Mouse (Mus musculus): Measurements from ENCODE around the gene Bach2. TPM values are rescaled to one million over a fixed set of nuclear protein-coding genes. Genes with fewer than 3 reads are reported as not detected.

Gene Bach2
- polyA plus RNA-seq, 1 experiment from 2014 or later, result 6.7 TPM

DNA sequence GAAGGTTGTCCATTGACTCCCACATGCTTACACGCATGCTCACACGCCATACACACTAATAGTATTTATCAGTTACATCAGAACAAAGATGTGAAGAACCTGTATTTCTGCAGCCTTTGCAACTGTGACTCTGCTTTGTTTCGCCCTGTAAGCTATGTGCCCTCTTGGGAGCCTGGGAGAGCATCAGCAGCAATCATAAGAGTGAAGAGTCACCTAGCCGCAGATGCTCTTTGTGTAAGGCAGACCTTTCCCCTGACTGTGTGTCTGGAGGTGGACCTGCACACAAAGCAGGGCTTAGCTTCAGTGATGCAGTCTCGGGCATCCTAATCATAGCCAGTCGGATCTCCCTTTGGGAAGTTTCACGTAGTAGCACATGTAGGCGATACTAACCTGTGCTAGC lies 243.5 kb downstream of the Bach2 start:
- H3K27me3 ChIP-seq (replicated peaks; ENCODE audit: control insufficient read depth, insufficient read depth, low read length), result no peaks in the 10 kb centered on the region
- H3K9me3 ChIP-seq (ENCODE audit: control insufficient read depth, low read length), result no peaks in the 10 kb centered on the region
- no peaks in the 10 kb centered on the region for H3K36me3 ChIP-seq (ENCODE audit: control insufficient read depth, insufficient read depth, low read length)
- no peak overlapping the region for H3K4me3 ChIP-seq (ENCODE audit: low read depth, low read length)
- peaks cover 12% of the 10 kb centered on the region for H3K4me1 ChIP-seq (replicated peaks; ENCODE audit: control insufficient read depth, insufficient read depth, low read length)
- no peak for ATAC-seq (replicated peaks; ENCODE audit: low FRiP score, low TSS enrichment, low read depth)
- DNase-seq (ENCODE audit: low spot score), result no peak
- no peak overlapping the region for H3K4me2 ChIP-seq (ENCODE audit: low read length)
- H3K9ac ChIP-seq (ENCODE audit: low read length), result no peak overlapping the region
- no peak overlapping the region for H3K27ac ChIP-seq (ENCODE audit: low read depth)
- WGBS, result 84% methylated on average over 8 of the region's 8 CpGs

DNA sequence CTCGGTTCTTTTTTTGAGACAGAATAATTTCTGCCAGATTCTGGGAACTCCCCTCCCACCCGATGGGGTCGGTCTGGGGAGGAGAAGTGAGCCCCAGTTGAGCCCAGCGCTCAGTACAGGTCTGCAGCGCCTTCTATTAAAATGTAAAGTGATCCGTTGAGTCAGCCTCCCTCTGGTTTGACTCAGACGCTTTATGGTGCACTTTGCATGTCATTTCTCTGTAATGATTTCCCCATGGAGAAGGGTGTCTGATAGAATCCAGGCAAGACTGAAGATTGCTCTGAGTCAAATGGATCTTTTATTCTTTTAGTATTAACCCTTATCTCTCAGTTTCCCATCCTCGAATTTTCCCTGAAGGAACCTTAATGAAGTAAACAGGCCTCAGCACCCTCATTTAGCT lies 244.3 kb downstream of the Bach2 start:
- DNase-seq (ENCODE audit: low spot score), result no peak
- Histone ChIP-seq H3K4me3 (ENCODE audit: low read depth, low read length) (no peak overlapping the region), H3K9me3 (ENCODE audit: control insufficient read depth, low read length) (no peaks in the 10 kb centered on the region), H3K4me2 (ENCODE audit: low read length) (no peak overlapping the region), H3K9ac (ENCODE audit: low read length) (no peak overlapping the region), H3K27ac (ENCODE audit: low read depth) (no peak overlapping the region), H3K4me1 (replicated peaks; ENCODE audit: control insufficient read depth, insufficient read depth, low read length) (peaks cover 14% of the 10 kb centered on the region), H3K36me3 (ENCODE audit: control insufficient read depth, insufficient read depth, low read length) (no peaks in the 10 kb centered on the region), H3K27me3 (replicated peaks; ENCODE audit: control insufficient read depth, insufficient read depth, low read length) (no peaks in the 10 kb centered on the region)
- 20% methylated on average over 8 of the region's 8 CpGs for WGBS
- ATAC-seq (replicated peaks; ENCODE audit: low FRiP score, low TSS enrichment, low read depth), result no peak

DNA sequence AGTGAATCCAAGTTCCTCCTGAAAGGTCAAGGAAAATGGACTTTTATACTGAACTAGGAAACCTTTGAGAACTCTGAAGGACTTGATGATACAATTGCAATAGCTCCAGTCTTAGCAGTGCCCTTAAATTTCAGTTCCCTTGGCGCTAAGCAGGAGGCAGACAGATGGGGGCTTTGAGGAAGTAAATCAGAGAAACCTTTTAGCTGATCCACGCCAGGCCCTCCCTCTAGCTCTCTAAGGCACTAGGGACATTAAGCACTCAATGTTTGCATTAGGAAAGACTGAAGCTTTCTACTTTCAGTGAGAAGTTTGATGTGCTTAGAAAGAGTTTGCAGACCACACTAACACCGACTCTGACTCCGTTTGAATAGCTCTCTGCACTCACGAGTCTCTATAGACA lies 247.2 kb downstream of the Bach2 start:
- Histone ChIP-seq H3K9me3 (ENCODE audit: control insufficient read depth, low read length) (no peaks in the 10 kb centered on the region), H3K36me3 (ENCODE audit: control insufficient read depth, insufficient read depth, low read length) (no peaks in the 10 kb centered on the region), H3K27me3 (replicated peaks; ENCODE audit: control insufficient read depth, insufficient read depth, low read length) (no peaks in the 10 kb centered on the region), H3K4me3 (ENCODE audit: low read depth, low read length) (no peak overlapping the region), H3K27ac (ENCODE audit: low read depth) (0 out of 2 replicates have a peak overlapping the region, but pooled peaks have one; percentile 69), H3K4me2 (ENCODE audit: low read length) (peak overlapping the region; percentile 18; the same call in 1 of the 2 replicates), H3K4me1 (replicated peaks; ENCODE audit: control insufficient read depth, insufficient read depth, low read length) (peaks cover 14% of the 10 kb centered on the region), H3K9ac (ENCODE audit: low read length) (no peak overlapping the region)
- no peak for ATAC-seq (replicated peaks; ENCODE audit: low FRiP score, low TSS enrichment, low read depth)
- no peak for DNase-seq (ENCODE audit: low spot score)
- 14% methylated on average over 5 of the region's 5 CpGs for WGBS

DNA sequence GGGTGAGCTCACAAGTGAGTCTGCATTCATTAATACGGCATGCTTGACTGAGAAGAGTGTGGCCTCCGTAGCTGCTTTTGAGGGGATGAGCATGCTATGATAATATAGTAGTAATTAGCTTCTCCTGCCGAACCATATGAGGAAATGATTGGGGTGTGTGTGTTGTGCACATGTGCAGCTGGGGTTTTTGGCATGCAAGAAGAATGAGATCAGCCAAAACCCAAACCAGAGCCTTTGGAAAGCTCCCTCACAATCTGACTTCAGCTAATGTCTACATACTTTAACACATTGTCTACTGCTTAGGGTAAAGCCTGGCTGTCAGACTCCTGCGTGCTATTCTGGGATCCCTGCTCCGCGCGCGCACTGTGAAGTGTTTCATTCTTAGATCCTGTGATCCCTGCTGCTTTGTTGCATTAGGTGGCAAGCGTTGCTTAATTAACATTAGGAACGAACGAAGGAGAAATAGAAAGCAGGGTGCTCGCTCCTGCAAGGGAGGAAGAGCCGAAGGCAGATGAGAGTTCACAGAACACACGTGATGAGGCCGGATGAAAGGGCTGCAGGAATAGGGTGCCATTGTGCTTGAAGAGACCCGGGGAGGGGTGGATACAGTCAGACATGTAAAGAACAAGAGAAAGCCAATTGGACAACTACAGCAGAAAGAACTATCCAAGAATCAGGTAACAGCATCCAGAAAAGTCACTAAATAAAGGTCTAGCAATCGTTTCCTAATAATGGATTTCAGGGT lies 248.2 kb downstream of the Bach2 start:
- H3K27me3 ChIP-seq (replicated peaks; ENCODE audit: control insufficient read depth, insufficient read depth, low read length), result no peaks in the 10 kb centered on the region
- peaks cover 7% of the 10 kb centered on the region for H3K4me1 ChIP-seq (replicated peaks; ENCODE audit: control insufficient read depth, insufficient read depth, low read length)
- H3K27ac ChIP-seq (ENCODE audit: low read depth), result peak overlapping the region; percentile 69
- DNase-seq (ENCODE audit: low spot score) (peak; percentile 54), ATAC-seq (replicated peaks; ENCODE audit: low FRiP score, low TSS enrichment, low read depth) (no peak)
- no peaks in the 10 kb centered on the region for H3K9me3 ChIP-seq (ENCODE audit: control insufficient read depth, low read length)
- no peak overlapping the region for H3K9ac ChIP-seq (ENCODE audit: low read length)
- H3K4me3 ChIP-seq (ENCODE audit: low read depth, low read length), result no peak overlapping the region
- WGBS, result 59% methylated on average over 17 of the region's 17 CpGs
- H3K36me3 ChIP-seq (ENCODE audit: control insufficient read depth, insufficient read depth, low read length), result no peaks in the 10 kb centered on the region
- H3K4me2 ChIP-seq (ENCODE audit: low read length), result peak overlapping the region; percentile 18

DNA sequence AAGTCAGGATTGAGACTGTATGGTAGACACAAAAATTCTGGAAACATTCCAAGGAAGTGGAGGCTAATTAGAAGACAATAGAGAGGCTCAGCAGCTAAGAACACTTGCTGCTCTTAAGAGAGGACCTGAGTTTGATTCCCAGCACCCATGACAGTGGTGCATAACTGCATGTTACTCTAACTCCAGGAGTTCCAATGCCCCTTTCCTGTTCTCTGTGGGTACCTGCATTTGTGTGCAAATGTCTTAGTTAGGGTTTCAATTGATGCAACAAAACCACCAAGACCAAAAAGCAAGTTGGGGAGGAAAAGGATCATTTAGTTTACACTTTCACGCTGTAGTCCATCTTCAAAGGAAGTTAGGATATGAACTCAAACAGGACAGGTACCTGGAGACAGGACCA lies 250.6 kb downstream of the Bach2 start:
- H3K27me3 ChIP-seq (replicated peaks; ENCODE audit: control insufficient read depth, insufficient read depth, low read length), result no peaks in the 10 kb centered on the region

DNA sequence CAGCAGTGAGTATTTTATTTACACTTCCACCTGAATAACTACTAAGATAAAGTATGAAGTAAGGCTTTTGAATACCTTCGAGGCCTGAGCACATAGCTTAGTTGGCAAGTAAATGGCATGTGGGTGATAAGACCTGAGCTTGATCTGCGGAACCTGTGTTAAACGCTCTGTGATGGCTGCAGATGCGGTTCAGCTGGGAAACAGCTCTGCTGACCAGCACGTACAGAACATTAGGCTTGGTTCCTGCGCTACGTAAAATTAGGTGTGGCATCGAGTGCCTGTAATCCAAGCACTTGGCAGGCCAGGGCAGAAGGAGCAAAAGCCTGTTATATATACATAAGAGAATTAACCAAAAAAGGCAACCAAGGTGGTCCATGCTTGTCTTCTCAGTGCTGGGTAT lies 252.6 kb downstream of the Bach2 start:
- H3K4me1 ChIP-seq (replicated peaks; ENCODE audit: control insufficient read depth, insufficient read depth, low read length), result peaks cover 6% of the 10 kb centered on the region; the same call in 1 of the 2 replicates
- DNase-seq (ENCODE audit: low spot score) (no peak), ATAC-seq (replicated peaks; ENCODE audit: low FRiP score, low TSS enrichment, low read depth) (no peak)
- WGBS, result 57% methylated on average over 8 of the region's 8 CpGs
- no peak overlapping the region for H3K9ac ChIP-seq (ENCODE audit: low read length)
- no peak overlapping the region for H3K27ac ChIP-seq (ENCODE audit: low read depth)
- H3K4me3 ChIP-seq (ENCODE audit: low read depth, low read length), result no peak overlapping the region
- H3K36me3 ChIP-seq (ENCODE audit: control insufficient read depth, insufficient read depth, low read length), result no peaks in the 10 kb centered on the region
- H3K27me3 ChIP-seq (replicated peaks; ENCODE audit: control insufficient read depth, insufficient read depth, low read length), result no peaks in the 10 kb centered on the region
- no peak overlapping the region for H3K4me2 ChIP-seq (ENCODE audit: low read length)
- no peaks in the 10 kb centered on the region for H3K9me3 ChIP-seq (ENCODE audit: control insufficient read depth, low read length)

More for the DNA sequence above, 250.6 kb downstream of the Bach2 start:
- H3K9me3 ChIP-seq (ENCODE audit: control insufficient read depth, low read length), result no peaks in the 10 kb centered on the region
- H3K4me2 ChIP-seq (ENCODE audit: low read length), result no peak overlapping the region
- DNase-seq (ENCODE audit: low spot score) (no peak), ATAC-seq (replicated peaks; ENCODE audit: low FRiP score, low TSS enrichment, low read depth) (no peak)
- 86% methylated on average over 1 of the region's 1 CpGs for WGBS
- no peaks in the 10 kb centered on the region for H3K36me3 ChIP-seq (ENCODE audit: control insufficient read depth, insufficient read depth, low read length)
- no peak overlapping the region for H3K9ac ChIP-seq (ENCODE audit: low read length)
- no peak overlapping the region for H3K27ac ChIP-seq (ENCODE audit: low read depth)
- H3K4me1 ChIP-seq (replicated peaks; ENCODE audit: control insufficient read depth, insufficient read depth, low read length), result peaks cover 6% of the 10 kb centered on the region; the same call in 1 of the 2 replicates
- no peak overlapping the region for H3K4me3 ChIP-seq (ENCODE audit: low read depth, low read length)

DNA sequence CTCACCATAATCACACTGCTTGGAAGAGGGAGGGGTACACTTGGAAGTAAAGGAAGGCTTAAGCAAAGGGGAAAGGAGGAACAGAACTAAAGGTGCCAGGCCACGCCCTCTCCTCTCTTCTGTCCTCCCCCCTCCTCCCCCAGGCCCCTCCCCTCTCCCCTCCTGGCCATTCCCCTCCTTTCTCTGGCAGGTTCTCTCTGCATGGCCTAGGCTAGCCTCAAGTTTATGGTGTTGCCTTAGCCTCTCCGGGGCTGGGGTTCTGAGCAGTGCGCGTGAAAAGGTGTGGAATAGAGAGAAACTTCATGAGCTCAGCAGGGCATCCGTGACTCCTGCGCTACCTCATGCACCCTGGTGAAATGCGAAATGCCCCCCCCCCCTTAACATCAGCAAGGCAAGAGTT lies 254.2 kb downstream of the Bach2 start:
- Histone ChIP-seq H3K4me2 (ENCODE audit: low read length) (no peak overlapping the region), H3K27ac (ENCODE audit: low read depth) (no peak overlapping the region), H3K27me3 (replicated peaks; ENCODE audit: control insufficient read depth, insufficient read depth, low read length) (no peaks in the 10 kb centered on the region), H3K4me3 (ENCODE audit: low read depth, low read length) (no peak overlapping the region), H3K9me3 (ENCODE audit: control insufficient read depth, low read length) (no peaks in the 10 kb centered on the region), H3K4me1 (replicated peaks; ENCODE audit: control insufficient read depth, insufficient read depth, low read length) (no peaks in the 10 kb centered on the region; the same call in 1 of the 2 replicates), H3K9ac (ENCODE audit: low read length) (no peak overlapping the region), H3K36me3 (ENCODE audit: control insufficient read depth, insufficient read depth, low read length) (no peaks in the 10 kb centered on the region)
- ATAC-seq (replicated peaks; ENCODE audit: low FRiP score, low TSS enrichment, low read depth) (no peak), DNase-seq (ENCODE audit: low spot score) (no peak)
- WGBS, result 87% methylated on average over 7 of the region's 7 CpGs

DNA sequence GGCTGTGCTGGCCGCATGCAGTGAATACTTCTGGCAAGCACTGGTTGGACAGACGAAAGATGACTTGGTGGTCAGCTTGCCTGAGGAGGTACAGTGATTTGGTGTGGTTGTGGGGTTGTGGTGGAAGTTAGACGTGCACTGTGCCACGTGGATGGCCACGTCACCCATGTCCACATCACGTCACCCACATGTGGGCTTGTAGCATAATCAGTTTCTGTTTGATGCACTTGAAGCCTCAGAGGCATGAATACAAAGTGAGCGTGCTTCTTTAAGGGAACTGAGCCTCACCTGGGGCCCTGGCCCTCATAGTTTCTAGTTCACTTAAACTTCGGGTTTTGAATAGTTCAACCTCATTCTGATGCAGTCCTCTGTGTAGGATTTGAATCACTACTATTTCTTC lies 263.2 kb downstream of the Bach2 start:
- Histone ChIP-seq H3K36me3 (ENCODE audit: control insufficient read depth, insufficient read depth, low read length) (no peaks in the 10 kb centered on the region), H3K27ac (ENCODE audit: low read depth) (no peak overlapping the region), H3K4me1 (replicated peaks; ENCODE audit: control insufficient read depth, insufficient read depth, low read length) (no peaks in the 10 kb centered on the region), H3K4me3 (ENCODE audit: low read depth, low read length) (no peak overlapping the region), H3K9me3 (ENCODE audit: control insufficient read depth, low read length) (no peaks in the 10 kb centered on the region), H3K9ac (ENCODE audit: low read length) (no peak overlapping the region), H3K4me2 (ENCODE audit: low read length) (no peak overlapping the region), H3K27me3 (replicated peaks; ENCODE audit: control insufficient read depth, insufficient read depth, low read length) (no peaks in the 10 kb centered on the region)
- ATAC-seq (replicated peaks; ENCODE audit: low FRiP score, low TSS enrichment, low read depth) (no peak), DNase-seq (ENCODE audit: low spot score) (no peak)
- 93% methylated on average over 8 of the region's 8 CpGs for WGBS

DNA sequence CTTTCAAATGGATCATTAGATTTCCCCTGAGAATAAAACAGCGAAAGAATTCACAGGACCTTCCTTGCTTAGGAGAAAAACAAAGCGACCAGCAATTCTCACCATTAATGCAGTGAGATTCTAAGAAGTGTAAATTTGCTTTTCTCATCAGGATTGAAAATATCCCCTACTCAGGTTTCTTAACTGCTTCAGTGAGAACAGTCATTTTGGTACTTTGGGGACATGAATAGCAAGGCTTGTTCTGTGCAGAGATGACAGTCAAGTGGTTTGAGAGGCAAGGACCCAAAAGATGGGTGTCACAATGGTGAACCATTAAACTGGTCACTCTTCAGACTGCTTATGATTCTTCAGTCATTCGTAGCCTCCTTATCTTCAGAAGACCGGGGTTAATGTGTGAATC lies 263.6 kb downstream of the Bach2 start:
- Histone ChIP-seq H3K4me2 (ENCODE audit: low read length) (no peak overlapping the region), H3K4me1 (replicated peaks; ENCODE audit: control insufficient read depth, insufficient read depth, low read length) (no peaks in the 10 kb centered on the region), H3K27me3 (replicated peaks; ENCODE audit: control insufficient read depth, insufficient read depth, low read length) (no peaks in the 10 kb centered on the region), H3K27ac (ENCODE audit: low read depth) (no peak overlapping the region), H3K36me3 (ENCODE audit: control insufficient read depth, insufficient read depth, low read length) (no peaks in the 10 kb centered on the region), H3K9ac (ENCODE audit: low read length) (no peak overlapping the region), H3K4me3 (ENCODE audit: low read depth, low read length) (no peak overlapping the region), H3K9me3 (ENCODE audit: control insufficient read depth, low read length) (no peaks in the 10 kb centered on the region)
- ATAC-seq (replicated peaks; ENCODE audit: low FRiP score, low TSS enrichment, low read depth) (no peak), DNase-seq (ENCODE audit: low spot score) (peak; percentile 6)
- WGBS, result 93% methylated on average over 4 of the region's 4 CpGs

Measured in intestine, embryonic 14.5 days (tissue).